23 mouse cellular contexts compared by ENCODE assay signal in genomic region chrX:156673661-156674060, GRCm38 (mm10).
DNase-seq lines count a peak whose midpoint lies in the region; ATAC-seq and TF ChIP-seq lines count a peak whose summit lies in the region.
"Had no signal": no experiment of that assay in that cellular context is flagged by ENCODE, and none has a peak within 500 bp of the region (broad histone marks: within the 10 kb centered on the region; RNA-seq: fewer than 3 reads in every experiment).

No protein-coding gene starts in this region.

- 64% methylated on average over 1 of the region's 1 CpGs for WGBS in forebrain, embryonic 13.5 days
- 89% methylated on average over 1 of the region's 1 CpGs for WGBS in forebrain, embryonic 10.5 days
- 54% methylated on average over 1 of the region's 1 CpGs for WGBS in lung, embryonic 14.5 days
- 33% methylated on average over 1 of the region's 1 CpGs for WGBS in kidney, adult 2 months
- WGBS in midbrain, postnatal 0 days = 59% methylated on average over 1 of the region's 1 CpGs

- no peak overlapping the region for H3K4me3 ChIP-seq in forebrain, embryonic 13.5 days
- H3K4me3 ChIP-seq in forebrain, embryonic 10.5 days = no peak overlapping the region
- H3K4me3 ChIP-seq in lung, embryonic 14.5 days (ENCODE audit: low read depth, low read length) = no peak overlapping the region
- no peak overlapping the region for H3K4me3 ChIP-seq in kidney, adult 2 months (ENCODE audit: insufficient read depth, low read depth, low read length)
- H3K4me3 ChIP-seq in midbrain, postnatal 0 days (ENCODE audit: low read depth, low read length) = no peak overlapping the region
- H3K4me3 ChIP-seq: embryonic facial prominence, embryonic 12.5 days; heart, adult 2 months; heart, embryonic 12.5 days; hindbrain, embryonic 10.5 days; intestine, embryonic 15.5 days had no signal

- H3K27me3 ChIP-seq in forebrain, embryonic 13.5 days = no peaks in the 10 kb centered on the region
- no peaks in the 10 kb centered on the region; the same call in 1 of the 2 replicates for H3K27me3 ChIP-seq in forebrain, embryonic 10.5 days (ENCODE audit: poor library complexity, severe bottlenecking)
- no peaks in the 10 kb centered on the region for H3K27me3 ChIP-seq in lung, embryonic 14.5 days (ENCODE audit: insufficient read depth, low read length)
- no peaks in the 10 kb centered on the region for H3K27me3 ChIP-seq in kidney, adult 2 months (replicated peaks; ENCODE audit: control insufficient read depth, insufficient read depth, low read length)
- H3K27me3 ChIP-seq in midbrain, postnatal 0 days (ENCODE audit: insufficient read depth, low read length) = no peaks in the 10 kb centered on the region
- H3K27me3 ChIP-seq: embryonic facial prominence, embryonic 12.5 days; heart, embryonic 12.5 days; intestine, embryonic 15.5 days had no signal

- H3K27ac ChIP-seq in forebrain, embryonic 13.5 days = no peak overlapping the region
- no peak overlapping the region for H3K27ac ChIP-seq in forebrain, embryonic 10.5 days
- no peak overlapping the region for H3K27ac ChIP-seq in lung, embryonic 14.5 days (ENCODE audit: low read depth)
- H3K27ac ChIP-seq in kidney, adult 2 months (ENCODE audit: insufficient read depth, low read depth, low read length) = no peak overlapping the region
- no peak overlapping the region for H3K27ac ChIP-seq in midbrain, postnatal 0 days (ENCODE audit: low read depth, low read length)
- H3K27ac ChIP-seq: embryonic facial prominence, embryonic 12.5 days; heart, adult 2 months; hindbrain, embryonic 10.5 days; hindbrain, embryonic 14.5 days; intestine, embryonic 15.5 days had no signal

- TF ChIP-seq CTCF in lung, embryonic 14.5 days (IDR thresholded peaks at IDR 0.05; ENCODE audit: low read depth) = no peak
- no peak for TF ChIP-seq CTCF in brain, embryonic 14.5 days (IDR thresholded peaks at IDR 0.05; ENCODE audit: borderline replicate concordance, extremely low read depth, insufficient read depth, insufficient read length)
- no peak for TF ChIP-seq CTCF in kidney, adult 2 months (conservative IDR thresholded peaks at IDR 0.05; ENCODE audit: insufficient read depth, insufficient read length, low read depth, low read length)
- TF ChIP-seq CTCF in midbrain, postnatal 0 days (IDR thresholded peaks at IDR 0.05) = no peak

- H3K4me2 ChIP-seq in forebrain, embryonic 13.5 days = no peak overlapping the region
- H3K4me2 ChIP-seq in lung, embryonic 14.5 days = no peak overlapping the region
- H3K4me2 ChIP-seq in midbrain, postnatal 0 days (ENCODE audit: low read depth, low read length, poor library complexity, severe bottlenecking) = no peak overlapping the region
- H3K4me2 ChIP-seq: embryonic facial prominence, embryonic 12.5 days; heart, embryonic 12.5 days; hindbrain, embryonic 14.5 days; intestine, embryonic 15.5 days had no signal

- H3K36me3 ChIP-seq in forebrain, embryonic 13.5 days (ENCODE audit: poor library complexity, severe bottlenecking) = no peaks in the 10 kb centered on the region
- H3K36me3 ChIP-seq in forebrain, embryonic 10.5 days (replicated peaks) = no peaks in the 10 kb centered on the region
- H3K36me3 ChIP-seq in lung, embryonic 14.5 days (ENCODE audit: insufficient read depth) = no peaks in the 10 kb centered on the region
- no peaks in the 10 kb centered on the region for H3K36me3 ChIP-seq in kidney, adult 2 months (ENCODE audit: control insufficient read depth, insufficient read depth, low read length)
- H3K36me3 ChIP-seq in midbrain, postnatal 0 days (ENCODE audit: insufficient read depth, low read length) = no peaks in the 10 kb centered on the region
- H3K36me3 ChIP-seq: embryonic facial prominence, embryonic 12.5 days; heart, embryonic 12.5 days; hindbrain, embryonic 10.5 days; intestine, embryonic 15.5 days had no signal

- H3K9me3 ChIP-seq in forebrain, embryonic 13.5 days (replicated peaks) = no peaks in the 10 kb centered on the region
- H3K9me3 ChIP-seq in forebrain, embryonic 10.5 days = no peaks in the 10 kb centered on the region
- H3K9me3 ChIP-seq in lung, embryonic 14.5 days (ENCODE audit: low read depth, low read length) = no peaks in the 10 kb centered on the region
- no peaks in the 10 kb centered on the region for H3K9me3 ChIP-seq in midbrain, postnatal 0 days (ENCODE audit: low read length)
- H3K9me3 ChIP-seq: embryonic facial prominence, embryonic 12.5 days; heart, embryonic 12.5 days; hindbrain, embryonic 10.5 days; intestine, embryonic 15.5 days had no signal

- 0 out of 2 replicates have a peak, but pooled peaks have one; percentile 41 for ATAC-seq in forebrain, embryonic 13.5 days
- no peak for ATAC-seq in lung, embryonic 14.5 days (ENCODE audit: insufficient read depth)
- ATAC-seq in midbrain, postnatal 0 days (ENCODE audit: low FRiP score) = no peak
- ATAC-seq: activated CD4-positive, CD25-positive, alpha-beta regulatory T cell, adult 4 months; intestine, embryonic 15.5 days; Patski had no signal

- no peak for DNase-seq in forebrain, embryonic 10.5 days (ENCODE audit: extremely low spot score, low spot score)
- DNase-seq in lung, embryonic 14.5 days = peak; percentile 52
- no peak for DNase-seq in lung, postnatal 25 days (ENCODE audit: low spot score)
- peak; percentile 18 for DNase-seq in NIH3T3 (ENCODE audit: low read depth)
- DNase-seq in brain, embryonic 14.5 days (ENCODE audit: low read depth) = peak; percentile 59
- DNase-seq in kidney, adult 2 months = no peak
- no peak for DNase-seq in midbrain, postnatal 0 days (ENCODE audit: low spot score)
- DNase-seq: adrenal gland, adult 2 months; adrenal gland, postnatal 25 days; cerebellum, adult 11 months; cerebellum, adult 8-10 months; cerebellum, postnatal 14 days; embryo, embryonic 11 days; gastrocnemius, postnatal 10 days; heart, adult 2 months had no signal

- H3K9ac ChIP-seq in forebrain, embryonic 13.5 days = no peak overlapping the region
- H3K9ac ChIP-seq in lung, embryonic 14.5 days = no peak overlapping the region
- no peak overlapping the region for H3K9ac ChIP-seq in midbrain, postnatal 0 days (replicated peaks; ENCODE audit: low read length, poor library complexity, severe bottlenecking)
- H3K9ac ChIP-seq: embryonic facial prominence, embryonic 12.5 days; heart, embryonic 12.5 days; hindbrain, embryonic 14.5 days; intestine, embryonic 15.5 days had no signal

- no peaks in the 10 kb centered on the region for H3K4me1 ChIP-seq in forebrain, embryonic 13.5 days
- no peaks in the 10 kb centered on the region for H3K4me1 ChIP-seq in forebrain, embryonic 10.5 days
- no peaks in the 10 kb centered on the region for H3K4me1 ChIP-seq in lung, embryonic 14.5 days (ENCODE audit: insufficient read depth)
- no peaks in the 10 kb centered on the region for H3K4me1 ChIP-seq in kidney, adult 2 months (ENCODE audit: control insufficient read depth, insufficient read depth, low read length)
- no peaks in the 10 kb centered on the region for H3K4me1 ChIP-seq in midbrain, postnatal 0 days (ENCODE audit: insufficient read depth, low read length)
- H3K4me1 ChIP-seq: embryonic facial prominence, embryonic 12.5 days; heart, embryonic 12.5 days; hindbrain, embryonic 10.5 days; intestine, embryonic 15.5 days had no signal

- no peak for TF ChIP-seq POLR2A in brain, embryonic 14.5 days (IDR thresholded peaks at IDR 0.05; ENCODE audit: borderline replicate concordance, extremely low read depth, insufficient read depth, insufficient read length, poor library complexity, severe bottlenecking)
- TF ChIP-seq POLR2A in kidney, adult 2 months (IDR thresholded peaks at IDR 0.05; ENCODE audit: low read depth, low read length) = no peak

Comparison
In these comparisons a context has a peak if more than half of its experiments do, and no peak if none do; other contexts are left out.
1. DNase-seq: peak in lung, embryonic 14.5 days (single experiment), NIH3T3 (single experiment) and brain, embryonic 14.5 days (single experiment); none in forebrain, embryonic 10.5 days (single experiment), lung, postnatal 25 days (single experiment), kidney, adult 2 months (single experiment) and midbrain, postnatal 0 days (single experiment).